Mouse (Mus musculus): ENCODE results near the gene Itga2b. TPM values are rescaled to one million over a fixed set of nuclear protein-coding genes. Genes with fewer than 3 reads are reported as not detected.
A peak's percentile ranks its signal among the peaks of the same experiment; 100 is the strongest.

The Itga2b gene
- polyA plus RNA-seq, 1 experiment from 2014 or later = 5.8 TPM

DNA sequence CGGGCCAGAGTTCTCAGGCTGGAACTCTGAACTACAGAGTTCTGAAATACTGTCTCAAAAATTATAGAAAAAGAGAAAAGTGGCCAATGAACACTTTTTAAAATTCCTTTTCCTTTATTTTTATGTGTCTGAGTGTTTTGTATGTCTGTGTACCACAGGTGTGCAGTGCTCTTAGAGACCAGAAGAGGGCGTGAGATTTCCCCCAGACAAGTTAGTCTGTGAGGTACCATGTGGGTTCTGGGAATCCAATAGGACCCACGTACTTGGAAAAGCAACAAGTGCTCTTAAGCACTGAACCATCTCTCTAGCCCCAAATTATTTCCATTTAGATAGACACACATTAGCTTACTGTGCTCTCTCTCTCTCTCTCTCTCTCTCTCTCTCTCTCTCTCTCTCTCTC, 28.5 kb downstream of the Itga2b start:
- H3K9ac ChIP-seq (ENCODE audit: low read depth, low read length) = no peak overlapping the region
- no peak overlapping the region for H3K27ac ChIP-seq (ENCODE audit: low read depth, low read length)
- no peak overlapping the region for H3K4me3 ChIP-seq (ENCODE audit: low read length)
- H3K36me3 ChIP-seq (ENCODE audit: control insufficient read depth, insufficient read depth, low read length) = peaks cover 51% of the 10 kb centered on the region
- no peaks in the 10 kb centered on the region for H3K9me3 ChIP-seq (ENCODE audit: control insufficient read depth, low read length)
- no peaks in the 10 kb centered on the region; the same call in 1 of the 2 replicates for H3K27me3 ChIP-seq (ENCODE audit: control insufficient read depth, insufficient read depth, low read length)
- H3K4me2 ChIP-seq (replicated peaks; ENCODE audit: low read depth, low read length) = no peak overlapping the region
- peaks cover 45% of the 10 kb centered on the region for H3K4me1 ChIP-seq (ENCODE audit: control insufficient read depth, insufficient read depth, low read length)
- ATAC-seq (ENCODE audit: low FRiP score, low TSS enrichment) = no peak
- 76% methylated on average over 3 of the region's 3 CpGs for WGBS

DNA sequence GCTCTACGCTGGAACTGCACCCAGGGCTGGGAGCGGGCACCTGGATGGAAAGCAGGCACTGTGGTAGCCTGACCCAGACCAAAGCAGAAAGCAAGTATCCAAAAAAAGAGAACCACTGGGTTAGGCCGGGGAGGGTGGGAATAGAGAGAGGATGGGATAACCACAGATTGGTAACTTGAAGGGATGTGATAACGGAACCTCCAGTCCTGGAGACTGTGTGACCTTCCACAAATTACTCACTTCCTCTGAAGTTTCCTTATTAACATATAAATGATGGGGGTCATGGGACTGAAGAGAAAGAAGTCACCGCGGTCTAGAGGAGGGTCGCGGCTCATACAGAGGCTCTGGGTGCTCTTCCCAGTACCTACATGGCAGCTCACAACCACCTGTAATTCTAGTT, 29.7 kb downstream of the Itga2b start:
- H3K36me3 ChIP-seq (ENCODE audit: control insufficient read depth, insufficient read depth, low read length) = peaks cover 63% of the 10 kb centered on the region

DNA sequence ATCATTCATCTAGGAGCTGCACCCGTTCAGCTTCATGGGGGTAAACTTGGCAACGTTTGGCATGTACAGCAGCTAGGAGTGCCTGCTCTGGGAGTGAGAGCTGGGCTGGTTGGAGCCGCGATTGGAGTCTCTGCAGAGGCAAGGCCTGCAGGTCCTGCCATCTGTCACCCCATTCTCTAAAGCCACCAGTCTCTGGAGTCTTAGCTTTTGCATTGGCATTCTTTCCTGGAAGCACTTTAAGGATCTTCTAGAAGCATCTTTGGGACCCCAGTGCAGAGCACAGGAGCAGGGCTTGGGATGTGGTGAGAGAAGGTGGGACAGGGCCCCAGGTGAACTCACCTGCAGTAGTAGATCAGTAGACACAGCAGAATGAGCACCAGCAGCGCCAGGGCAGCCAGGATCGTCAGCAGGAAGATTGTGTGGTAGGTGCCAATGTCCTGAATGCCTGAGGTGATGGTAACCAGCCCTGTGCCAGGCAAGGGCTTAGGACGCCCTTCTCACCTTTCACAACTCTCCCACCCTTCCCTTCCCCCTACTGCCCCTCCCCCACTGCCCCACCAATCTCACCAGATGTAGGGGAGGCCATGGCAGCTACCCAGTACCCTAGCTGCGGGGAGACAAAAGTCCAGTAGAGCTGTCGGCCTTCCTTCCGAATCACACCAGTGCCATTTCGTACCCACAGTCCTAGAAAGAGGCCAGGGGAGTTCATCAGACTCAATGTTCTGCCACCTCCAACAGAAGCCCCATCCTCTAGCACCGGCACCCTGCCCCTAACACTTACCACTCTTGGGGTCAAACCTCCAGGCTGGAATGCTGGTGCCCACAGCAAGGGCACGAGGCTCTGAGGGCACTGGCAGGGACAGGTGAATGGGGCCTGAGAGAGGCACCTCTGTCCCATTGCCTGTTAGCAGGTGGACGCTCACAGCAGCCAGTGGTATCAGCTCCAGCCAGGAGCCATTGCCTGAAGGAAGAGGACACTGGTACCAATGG, 30.5 kb downstream of the Itga2b start:
- Histone ChIP-seq H3K4me3 (ENCODE audit: low read length) (no peak overlapping the region), H3K36me3 (ENCODE audit: control insufficient read depth, insufficient read depth, low read length) (peaks cover 70% of the 10 kb centered on the region), H3K27ac (ENCODE audit: low read depth, low read length) (no peak overlapping the region), H3K4me2 (replicated peaks; ENCODE audit: low read depth, low read length) (no peak overlapping the region), H3K4me1 (ENCODE audit: control insufficient read depth, insufficient read depth, low read length) (peaks cover 27% of the 10 kb centered on the region), H3K9ac (ENCODE audit: low read depth, low read length) (no peak overlapping the region), H3K9me3 (ENCODE audit: control insufficient read depth, low read length) (no peaks in the 10 kb centered on the region), H3K27me3 (ENCODE audit: control insufficient read depth, insufficient read depth, low read length) (no peaks in the 10 kb centered on the region; the same call in 1 of the 2 replicates)
- no peak for ATAC-seq (ENCODE audit: low FRiP score, low TSS enrichment)
- WGBS = 78% methylated on average over 14 of the region's 14 CpGs

More for the DNA sequence above, 29.7 kb downstream of the Itga2b start:
- no peaks in the 10 kb centered on the region; the same call in 1 of the 2 replicates for H3K27me3 ChIP-seq (ENCODE audit: control insufficient read depth, insufficient read depth, low read length)
- H3K27ac ChIP-seq (ENCODE audit: low read depth, low read length) = no peak overlapping the region
- no peak overlapping the region for H3K4me3 ChIP-seq (ENCODE audit: low read length)
- no peak overlapping the region for H3K4me2 ChIP-seq (replicated peaks; ENCODE audit: low read depth, low read length)
- no peak for ATAC-seq (ENCODE audit: low FRiP score, low TSS enrichment)
- WGBS = 85% methylated on average over 8 of the region's 8 CpGs
- peaks cover 36% of the 10 kb centered on the region for H3K4me1 ChIP-seq (ENCODE audit: control insufficient read depth, insufficient read depth, low read length)
- H3K9ac ChIP-seq (ENCODE audit: low read depth, low read length) = no peak overlapping the region
- H3K9me3 ChIP-seq (ENCODE audit: control insufficient read depth, low read length) = no peaks in the 10 kb centered on the region

DNA sequence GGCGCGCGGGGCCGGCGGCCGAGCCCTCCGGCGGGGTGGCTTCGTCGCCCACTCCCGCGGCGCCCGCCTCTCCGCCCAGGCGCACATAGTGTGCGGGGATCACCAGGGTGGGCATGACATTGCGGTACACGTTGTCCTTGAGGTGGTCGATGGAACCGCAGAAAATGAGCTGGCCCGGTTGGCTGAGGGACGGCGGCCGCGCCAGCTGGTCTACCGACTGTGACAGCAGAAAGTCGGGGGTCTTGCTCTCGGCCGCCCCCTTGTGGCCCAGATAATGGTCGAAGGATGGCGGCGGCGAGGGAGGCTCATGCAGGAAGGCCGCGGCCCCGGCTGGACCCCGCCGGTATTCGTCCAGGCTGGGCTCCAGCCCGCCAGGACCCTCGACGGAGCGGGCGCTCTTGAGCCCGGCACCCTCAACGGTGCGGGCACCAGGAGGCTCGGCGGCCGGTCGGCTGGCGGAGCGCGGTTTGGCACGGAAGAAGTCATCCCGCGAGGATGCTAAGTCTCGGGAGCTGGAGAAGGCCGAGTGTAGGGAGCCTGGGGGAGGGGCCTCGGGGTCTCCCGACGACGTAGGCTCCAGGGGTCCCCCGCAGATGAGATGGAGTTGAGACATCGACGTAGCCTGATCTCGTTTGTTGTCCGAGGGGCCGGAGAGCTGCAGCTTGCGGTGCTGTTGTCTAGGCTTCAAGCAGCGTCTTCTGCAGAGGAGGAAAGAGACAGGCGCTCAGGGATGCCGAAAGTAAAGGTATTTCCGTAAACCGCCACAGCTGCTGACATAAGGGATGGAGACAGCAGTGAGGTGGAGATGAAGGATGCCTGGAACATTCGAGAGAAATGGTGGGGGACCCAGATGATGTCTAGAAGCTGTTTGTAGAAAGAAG, 31.5 kb downstream of the Itga2b start:
- Histone ChIP-seq H3K9ac (ENCODE audit: low read depth, low read length) (peak overlapping the region; percentile 59; the same call in 1 of the 2 replicates), H3K4me3 (ENCODE audit: low read length) (peak overlapping the region; percentile 44), H3K27me3 (ENCODE audit: control insufficient read depth, insufficient read depth, low read length) (no peaks in the 10 kb centered on the region; the same call in 1 of the 2 replicates), H3K4me1 (ENCODE audit: control insufficient read depth, insufficient read depth, low read length) (peaks cover 21% of the 10 kb centered on the region; the same call in 1 of the 2 replicates), H3K36me3 (ENCODE audit: control insufficient read depth, insufficient read depth, low read length) (peaks cover 73% of the 10 kb centered on the region), H3K9me3 (ENCODE audit: control insufficient read depth, low read length) (no peaks in the 10 kb centered on the region), H3K4me2 (replicated peaks; ENCODE audit: low read depth, low read length) (peak overlapping the region; percentile 93), H3K27ac (ENCODE audit: low read depth, low read length) (no peak overlapping the region)
- 9% methylated on average over 76 of the region's 77 CpGs for WGBS
- ATAC-seq (ENCODE audit: low FRiP score, low TSS enrichment) = peak; percentile 37

DNA sequence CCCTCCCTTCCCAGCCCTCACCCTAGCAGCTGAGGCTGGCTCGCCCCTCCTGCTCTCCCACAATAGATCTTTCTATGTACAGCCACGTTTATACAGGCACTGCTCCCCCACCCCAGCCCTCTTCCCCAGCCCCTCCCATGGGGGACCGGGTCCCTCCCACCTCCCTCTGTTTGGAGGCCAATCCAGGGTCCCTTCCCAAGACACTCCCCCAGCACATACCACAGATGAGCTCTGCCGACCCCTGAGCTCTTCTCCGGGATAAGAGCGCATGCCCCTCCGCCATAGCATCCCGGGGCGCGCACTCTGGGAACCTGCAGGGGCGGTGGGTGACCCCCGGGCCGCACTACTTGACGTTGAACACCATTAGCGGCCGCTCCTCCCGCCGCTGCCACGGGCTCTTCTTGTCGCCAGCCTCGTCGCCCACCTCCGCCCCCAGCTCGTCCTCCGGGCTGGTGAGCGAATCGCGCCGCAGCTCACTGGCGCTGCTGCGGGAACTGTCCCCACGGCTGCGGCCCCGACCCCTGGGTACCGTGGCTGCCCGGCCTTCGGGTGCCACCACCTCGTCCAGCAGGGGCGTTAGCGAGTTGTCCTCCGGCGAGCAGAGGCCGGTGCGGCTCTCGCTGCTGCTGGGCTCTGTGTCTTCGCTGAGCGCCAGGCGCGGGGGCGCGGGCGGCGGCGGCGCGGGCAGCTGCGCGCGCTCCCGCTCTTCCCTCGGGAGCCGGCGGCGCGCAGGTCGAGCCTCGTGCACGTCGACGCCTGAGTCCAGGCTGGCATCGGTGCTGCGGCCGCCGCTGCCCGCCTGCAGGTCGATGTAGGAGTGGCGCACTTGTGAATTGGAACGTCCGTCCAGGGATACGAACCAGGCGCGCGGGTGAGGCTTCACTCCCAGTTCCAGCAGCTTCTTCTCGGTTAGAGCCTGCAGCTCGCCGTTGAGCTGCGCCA, 32.5 kb downstream of the Itga2b start:
- peaks cover 66% of the 10 kb centered on the region for H3K36me3 ChIP-seq (ENCODE audit: control insufficient read depth, insufficient read depth, low read length)
- H3K27me3 ChIP-seq (ENCODE audit: control insufficient read depth, insufficient read depth, low read length) = no peaks in the 10 kb centered on the region; the same call in 1 of the 2 replicates
- peaks cover 25% of the 10 kb centered on the region; the same call in 1 of the 2 replicates for H3K4me1 ChIP-seq (ENCODE audit: control insufficient read depth, insufficient read depth, low read length)
- peak overlapping the region; percentile 59 for H3K9ac ChIP-seq (ENCODE audit: low read depth, low read length)
- peak overlapping the region; percentile 44 for H3K4me3 ChIP-seq (ENCODE audit: low read length)
- peak overlapping the region; percentile 24; the same call in 1 of the 2 replicates for H3K27ac ChIP-seq (ENCODE audit: low read depth, low read length)
- H3K4me2 ChIP-seq (replicated peaks; ENCODE audit: low read depth, low read length) = peak overlapping the region; percentile 93
- ATAC-seq (ENCODE audit: low FRiP score, low TSS enrichment) = peak; percentile 33; the same call in 1 of the 2 replicates
- H3K9me3 ChIP-seq (ENCODE audit: control insufficient read depth, low read length) = no peaks in the 10 kb centered on the region
- 7% methylated on average over 83 of the region's 87 CpGs for WGBS

- no peak overlapping the region for H3K4me2 ChIP-seq (replicated peaks; ENCODE audit: low read depth, low read length)
- no peak overlapping the region for H3K4me3 ChIP-seq (ENCODE audit: low read length)
- 84% methylated on average over 10 of the region's 10 CpGs for WGBS
- H3K9ac ChIP-seq (ENCODE audit: low read depth, low read length) = no peak overlapping the region
- no peak overlapping the region for H3K27ac ChIP-seq (ENCODE audit: low read depth, low read length)
- peaks cover 58% of the 10 kb centered on the region for H3K36me3 ChIP-seq (ENCODE audit: control insufficient read depth, insufficient read depth, low read length)
- no peaks in the 10 kb centered on the region for H3K9me3 ChIP-seq (ENCODE audit: control insufficient read depth, low read length)
- no peaks in the 10 kb centered on the region; the same call in 1 of the 2 replicates for H3K27me3 ChIP-seq (ENCODE audit: control insufficient read depth, insufficient read depth, low read length)
- peaks cover 25% of the 10 kb centered on the region; the same call in 1 of the 2 replicates for H3K4me1 ChIP-seq (ENCODE audit: control insufficient read depth, insufficient read depth, low read length)
- no peak for ATAC-seq (ENCODE audit: low FRiP score, low TSS enrichment)
Observed at GRCm38 (mm10) chr11:102436471-102436790, 33.5 kb downstream of the Itga2b start.

GRCm38 (mm10) chr11:102435754-102436470, 34.0 kb downstream of the Itga2b start:
- H3K27ac ChIP-seq (ENCODE audit: low read depth, low read length) = no peak overlapping the region
- peaks cover 53% of the 10 kb centered on the region for H3K36me3 ChIP-seq (ENCODE audit: control insufficient read depth, insufficient read depth, low read length)
- peaks cover 30% of the 10 kb centered on the region for H3K4me1 ChIP-seq (ENCODE audit: control insufficient read depth, insufficient read depth, low read length)
- H3K4me3 ChIP-seq (ENCODE audit: low read length) = no peak overlapping the region
- 91% methylated on average over 18 of the region's 18 CpGs for WGBS
- H3K9me3 ChIP-seq (ENCODE audit: control insufficient read depth, low read length) = no peaks in the 10 kb centered on the region
- H3K27me3 ChIP-seq (ENCODE audit: control insufficient read depth, insufficient read depth, low read length) = no peaks in the 10 kb centered on the region; the same call in 1 of the 2 replicates
- no peak for ATAC-seq (ENCODE audit: low FRiP score, low TSS enrichment)
- H3K9ac ChIP-seq (ENCODE audit: low read depth, low read length) = no peak overlapping the region
- H3K4me2 ChIP-seq (replicated peaks; ENCODE audit: low read depth, low read length) = no peak overlapping the region

All from kidney, embryonic 14.5 days (tissue).